Mouse (Mus musculus) brain, embryonic 14.5 days (tissue): ENCODE measurements around the gene 4930544D05Rik. TPM values are rescaled to one million over a fixed set of nuclear protein-coding genes. Genes with fewer than 3 reads are reported as not detected.

Experiments used
- DNase-seq: peaks from one replicate; pipeline ENCODE4 v3.0.0-alpha.2; 2011; ENCODE audit warnings: low read depth
- CTCF ChIP-seq: fragments of 200-500 bp; IDR thresholded peaks from 2 replicates; pipeline ENCODE4 v1.5.1; 2012; ENCODE audit warnings: inconsistent platforms, mild to moderate bottlenecking, moderate library complexity, borderline replicate concordance; ENCODE audit not compliant: insufficient read depth, insufficient read length; ENCODE audit errors: extremely low read depth
- POLR2A ChIP-seq: fragments of 200-500 bp; IDR thresholded peaks from 2 replicates; pipeline ENCODE4 v1.6.1; 2012; ENCODE audit warnings: mild to moderate bottlenecking, inconsistent platforms, borderline replicate concordance; ENCODE audit not compliant: poor library complexity, insufficient read depth, insufficient read length, severe bottlenecking; ENCODE audit errors: extremely low read depth
- polyA plus RNA-seq: library from polyadenylated mRNA; depleted of rRNA; stranded (reverse); fragments of >200 nt; gene quantifications from 2 replicates; pipeline ENCODE4 v1.2.3, GENCODE M21; 2012; rRNA removed

Gene 4930544D05Rik
- polyA plus RNA-seq, 1 experiment: not detected

- no peak for DNase-seq
- TF ChIP-seq CTCF: no peak
- no peak for TF ChIP-seq POLR2A
Observed at GRCm38 (mm10) chr11:70664741-70665140, 49.1 kb downstream of the 4930544D05Rik start.

Other genes starting within 250 kb of the 4930544D05Rik start
- gene Pelp1, start 205.8 kb upstream of the 4930544D05Rik start, polyA plus RNA-seq: 31.2 and 34.2 TPM in 2 replicates
- 68.7 and 86.1 TPM in 2 replicates for gene Arrb2, start 183.2 kb upstream of the 4930544D05Rik start, polyA plus RNA-seq
- 28.1 and 31.8 TPM in 2 replicates for gene Med11, start 163.9 kb upstream of the 4930544D05Rik start, polyA plus RNA-seq
- gene Zmynd15, start 156.4 kb upstream of the 4930544D05Rik start, polyA plus RNA-seq: 0.93 and 1.4 TPM in 2 replicates
- 3.1 and 3.5 TPM in 2 replicates for gene Cxcl16, start 155.9 kb upstream of the 4930544D05Rik start, polyA plus RNA-seq
- 1.6 and 2.3 TPM in 2 replicates for gene Tm4sf5, start 110.6 kb upstream of the 4930544D05Rik start, polyA plus RNA-seq
- gene Vmo1, start 101.2 kb upstream of the 4930544D05Rik start, polyA plus RNA-seq: 0.14 and 0.15 TPM in 2 replicates
- gene Gltpd2, start 96.7 kb upstream of the 4930544D05Rik start, polyA plus RNA-seq: 0.09 TPM in 1 of 2 replicates, not detected in the other
- 405 and 560 TPM in 2 replicates for gene Psmb6, start 90.5 kb upstream of the 4930544D05Rik start, polyA plus RNA-seq
- not detected in 2 replicates for gene Gm40193, start 82.9 kb upstream of the 4930544D05Rik start, polyA plus RNA-seq
- gene Pld2, start 75.8 kb upstream of the 4930544D05Rik start, polyA plus RNA-seq: 18.9 and 19.9 TPM in 2 replicates
- gene Mink1, start 53.0 kb upstream of the 4930544D05Rik start, polyA plus RNA-seq: 94.3 and 99.5 TPM in 2 replicates
- gene Chrne, start 3.4 kb downstream of the 4930544D05Rik start, polyA plus RNA-seq: 0.16 TPM in 1 of 2 replicates, not detected in the other
- gene Gp1ba, start 23.3 kb downstream of the 4930544D05Rik start, polyA plus RNA-seq: 0.06 and 0.30 TPM in 2 replicates
- 91.1 and 127 TPM in 2 replicates for gene Rnf167, start 31.4 kb downstream of the 4930544D05Rik start, polyA plus RNA-seq
- 129 and 149 TPM in 2 replicates for gene Slc25a11, start 31.6 kb downstream of the 4930544D05Rik start, polyA plus RNA-seq
- 419 and 479 TPM in 2 replicates for gene Pfn1, start 38.8 kb downstream of the 4930544D05Rik start, polyA plus RNA-seq
- 23.0 and 24.1 TPM in 2 replicates for gene Eno3, start 41.4 kb downstream of the 4930544D05Rik start, polyA plus RNA-seq
- gene Spag7, start 53.6 kb downstream of the 4930544D05Rik start, polyA plus RNA-seq: 56.3 and 76.0 TPM in 2 replicates
- gene Camta2, start 72.3 kb downstream of the 4930544D05Rik start, polyA plus RNA-seq: 17.7 and 25.2 TPM in 2 replicates
- gene Inca1, start 84.3 kb downstream of the 4930544D05Rik start, polyA plus RNA-seq: 0.61 and 0.72 TPM in 2 replicates
- 15.7 and 23.0 TPM in 2 replicates for gene Kif1c, start 84.7 kb downstream of the 4930544D05Rik start, polyA plus RNA-seq
- 5.8 and 7.7 TPM in 2 replicates for gene Zfp3, start 148.4 kb downstream of the 4930544D05Rik start, polyA plus RNA-seq
- gene Scimp, start 196.7 kb downstream of the 4930544D05Rik start, polyA plus RNA-seq: not detected in 2 replicates
- gene Rabep1, start 228.9 kb downstream of the 4930544D05Rik start, polyA plus RNA-seq: 20.3 and 33.9 TPM in 2 replicates